Mouse (Mus musculus) layer of hippocampus, postnatal 10 days (tissue): ENCODE data around the gene Dock4. TPM values are rescaled to one million over a fixed set of nuclear protein-coding genes. Genes with fewer than 3 reads are reported as not detected.

ENCODE experiments used
- DNase-seq, 2 experiments: peaks; one replicate each; pipeline ENCODE4 v3.0.0; 2021; ENCODE audit warnings: low spot score in 2 of 2
- total RNA-seq, 2 experiments: library from RNA; stranded (reverse); gene quantifications; 2 replicates each; pipeline ENCODE4 v1.2.3; 2021

Dock4 gene
- total RNA-seq, 2 experiments from 2014 or later = 142 to 146 TPM

GRCm38 (mm10) chr12:40563703-40564102, 118.0 kb downstream of the Dock4 start:
- no peak for DNase-seq

- no peak for DNase-seq
Measured at GRCm38 (mm10) chr12:40564261-40564660, 118.5 kb downstream of the Dock4 start.

GRCm38 (mm10) chr12:40568365-40568885, 122.7 kb downstream of the Dock4 start:
- DNase-seq = no peak

GRCm38 (mm10) chr12:40568971-40569968, 123.5 kb downstream of the Dock4 start:
- DNase-seq = no peak

- DNase-seq = no peak
Measured at GRCm38 (mm10) chr12:40570250-40570649, 124.5 kb downstream of the Dock4 start.

GRCm38 (mm10) chr12:40574051-40574450, 128.3 kb downstream of the Dock4 start:
- no peak for DNase-seq

GRCm38 (mm10) chr12:40576749-40577148, 131.0 kb downstream of the Dock4 start:
- no peak for DNase-seq

- DNase-seq = no peak
Measured at GRCm38 (mm10) chr12:40580351-40580750, 134.6 kb downstream of the Dock4 start.

- DNase-seq = no peak
Measured at GRCm38 (mm10) chr12:40581037-40581436, 135.3 kb downstream of the Dock4 start.

- DNase-seq = no peak
Measured at GRCm38 (mm10) chr12:40582059-40582458, 136.3 kb downstream of the Dock4 start.

- DNase-seq = no peak
Measured at GRCm38 (mm10) chr12:40584526-40585289, 139.0 kb downstream of the Dock4 start.

- DNase-seq = no peak
Measured at GRCm38 (mm10) chr12:40585456-40586141, 139.8 kb downstream of the Dock4 start.

GRCm38 (mm10) chr12:40594161-40594560, 148.4 kb downstream of the Dock4 start:
- DNase-seq = no peak

- peak in 1 of 2 experiments; percentile 7 for DNase-seq
Measured at GRCm38 (mm10) chr12:40595440-40595839, 149.7 kb downstream of the Dock4 start.

GRCm38 (mm10) chr12:40596020-40596419, 150.3 kb downstream of the Dock4 start:
- DNase-seq = no peak

GRCm38 (mm10) chr12:40596441-40596840, 150.7 kb downstream of the Dock4 start:
- no peak for DNase-seq

- DNase-seq = no peak
Measured at GRCm38 (mm10) chr12:40599952-40600351, 154.2 kb downstream of the Dock4 start.

GRCm38 (mm10) chr12:40605565-40605964, 159.8 kb downstream of the Dock4 start:
- DNase-seq = no peak

- peak in 1 of 2 experiments; percentile 26 for DNase-seq
Measured at GRCm38 (mm10) chr12:40622926-40623325, 177.2 kb downstream of the Dock4 start.

- no peak for DNase-seq
Measured at GRCm38 (mm10) chr12:40626521-40626920, 180.8 kb downstream of the Dock4 start.

GRCm38 (mm10) chr12:40633242-40633641, 187.5 kb downstream of the Dock4 start:
- no peak for DNase-seq
